Mouse (Mus musculus) embryonic facial prominence, embryonic 12.5 days (tissue): ENCODE data around the gene Mllt3. TPM values are rescaled to one million over a fixed set of nuclear protein-coding genes. Genes with fewer than 3 reads are reported as not detected.

ENCODE experiments used
- ATAC-seq: fragments of 200-750 bp; cut with Nextera tagmentation; 2 replicates; pipeline ENCODE4 v1.8.0; 2017; ENCODE audit not compliant: insufficient number of reproducible peaks, insufficient read depth, low FRiP score, low TSS enrichment
- H3K27ac ChIP-seq: fragments of 300-500 bp; sonication (generic); 2 replicates; pipeline ENCODE4 v1.5.1; 2016; ENCODE audit warnings: mild to moderate bottlenecking
- H3K27me3 ChIP-seq: fragments of 300-500 bp; sonication (generic); 2 replicates; pipeline ENCODE4 v1.6.1; 2016; ENCODE audit warnings: mild to moderate bottlenecking, moderate library complexity
- H3K36me3 ChIP-seq: fragments of 300-500 bp; sonication (generic); 2 replicates; pipeline ENCODE4 v1.6.1; 2016; ENCODE audit warnings: mild to moderate bottlenecking
- H3K4me1 ChIP-seq: fragments of 300-500 bp; sonication (generic); 2 replicates; pipeline ENCODE4 v1.6.1; 2016
- H3K4me2 ChIP-seq: fragments of 300-500 bp; sonication (generic); replicated peaks from 2 replicates; pipeline ENCODE4 v1.6.1; 2016; ENCODE audit warnings: mild to moderate bottlenecking, moderate library complexity
- H3K4me3 ChIP-seq: fragments of 300-500 bp; sonication (generic); 2 replicates; pipeline ENCODE4 v1.5.1; 2016; ENCODE audit warnings: mild to moderate bottlenecking
- H3K9ac ChIP-seq: fragments of 300-500 bp; sonication (generic); 2 replicates; pipeline ENCODE4 v1.6.1; 2016; ENCODE audit warnings: mild to moderate bottlenecking, moderate library complexity
- H3K9me3 ChIP-seq: fragments of 300-500 bp; sonication (generic); 2 replicates; pipeline ENCODE4 v1.6.1; 2016; ENCODE audit warnings: mild to moderate bottlenecking, moderate library complexity
- WGBS: fragments of 180-500 bp; shearing (Covaris S2); methylation state at CpG from one replicate; pipeline ENCODE4 v1.1.7; 2016; 5-methylcytosine and 5-hydroxymethylcytosine counted together
- polyA plus RNA-seq: library from polyadenylated mRNA; unstranded; fragments of >200 nt; fragmentation: Nextera tagmentation; extraction: Ambion mirVana; gene quantifications from 2 replicates; pipeline ENCODE4 v1.2.1, GENCODE M21; 2016

Gene Mllt3
- polyA plus RNA-seq, 1 experiment from 2014 or later = 79.8 TPM

GRCm38 (mm10) chr4:87728581-87728980 lies 304.6 kb downstream of the Mllt3 start:
- 74% methylated on average over 1 of the region's 1 CpGs for WGBS
- peaks cover 7% of the 10 kb centered on the region for H3K4me1 ChIP-seq
- H3K4me3 ChIP-seq = no peak overlapping the region
- H3K27me3 ChIP-seq = no peaks in the 10 kb centered on the region
- no peaks in the 10 kb centered on the region for H3K36me3 ChIP-seq
- no peak overlapping the region for H3K4me2 ChIP-seq
- H3K27ac ChIP-seq = no peak overlapping the region
- no peaks in the 10 kb centered on the region for H3K9me3 ChIP-seq
- no peak for ATAC-seq
- H3K9ac ChIP-seq = no peak overlapping the region

DNA sequence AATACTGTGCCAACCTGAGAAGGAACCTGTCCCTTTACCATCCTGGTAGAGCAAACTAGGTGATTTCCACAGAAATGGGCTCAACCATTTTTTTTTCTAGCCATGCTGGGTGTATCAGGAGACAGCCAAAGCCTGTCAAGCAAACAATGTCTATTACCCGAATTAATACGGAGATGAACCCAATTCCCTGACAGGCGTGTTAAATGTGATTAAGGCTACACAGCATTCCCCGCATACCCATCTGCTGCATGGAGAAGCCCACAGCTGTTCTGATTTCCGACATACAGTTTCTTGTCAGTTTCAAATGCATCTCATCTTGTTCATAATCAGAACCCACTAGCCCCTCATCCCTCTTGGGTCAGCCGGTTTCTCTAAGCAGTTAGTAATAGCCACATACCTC lies 309.7 kb downstream of the Mllt3 start:
- Histone ChIP-seq H3K4me3 (no peak overlapping the region), H3K27me3 (no peaks in the 10 kb centered on the region), H3K9ac (no peak overlapping the region), H3K4me1 (no peaks in the 10 kb centered on the region), H3K27ac (no peak overlapping the region), H3K4me2 (no peak overlapping the region), H3K36me3 (no peaks in the 10 kb centered on the region), H3K9me3 (no peaks in the 10 kb centered on the region)
- 68% methylated on average over 6 of the region's 6 CpGs for WGBS
- ATAC-seq = no peak

Other genes starting within 250 kb of the Mllt3 start
- 15.4 TPM in 2 replicates for gene Focad, start 61.3 kb upstream of the Mllt3 start, polyA plus RNA-seq